Mouse (Mus musculus) midbrain, embryonic 11.5 days (tissue): Measurements from ENCODE around the gene Mettl25. TPM values are rescaled to one million over a fixed set of nuclear protein-coding genes. Genes with fewer than 3 reads are reported as not detected.

Source experiments
- ATAC-seq: fragments of 200-750 bp; cut with Nextera tagmentation; 2 replicates; pipeline ENCODE4 v1.8.0; 2017; ENCODE audit warnings: moderate TSS enrichment, moderate library complexity; ENCODE audit not compliant: low FRiP score
- DNase-seq: peaks from one replicate; pipeline ENCODE4 v3.0.0; 2015; ENCODE audit warnings: low spot score; ENCODE audit errors: missing footprints
- H3K27ac ChIP-seq: fragments of 300-500 bp; sonication (generic); 2 replicates; pipeline ENCODE4 v1.5.1; 2014; ENCODE audit warnings: low read depth, low read length
- H3K27me3 ChIP-seq: fragments of 300-500 bp; sonication (generic); 2 replicates; pipeline ENCODE4 v1.6.1; 2014; ENCODE audit warnings: mild to moderate bottlenecking, low read length, moderate library complexity, mixed read lengths; ENCODE audit not compliant: control insufficient read depth, insufficient read depth
- H3K36me3 ChIP-seq: fragments of 300-500 bp; sonication (generic); 2 replicates; pipeline ENCODE4 v1.6.1; 2014; ENCODE audit warnings: mild to moderate bottlenecking, low read length, moderate library complexity, mixed read lengths; ENCODE audit not compliant: control insufficient read depth, insufficient read depth
- H3K4me1 ChIP-seq: fragments of 300-500 bp; sonication (generic); 2 replicates; pipeline ENCODE4 v1.6.1; 2014; ENCODE audit warnings: low read length; ENCODE audit not compliant: control insufficient read depth, insufficient read depth
- H3K4me2 ChIP-seq: fragments of 300-500 bp; sonication (generic); 2 replicates; pipeline ENCODE4 v1.6.1; 2014; ENCODE audit warnings: mild to moderate bottlenecking, moderate library complexity
- H3K4me3 ChIP-seq: fragments of 300-500 bp; sonication (generic); 2 replicates; pipeline ENCODE4 v1.5.1; 2014; ENCODE audit warnings: low read depth, low read length
- H3K9ac ChIP-seq: fragments of 300-500 bp; sonication (generic); 2 replicates; pipeline ENCODE4 v1.6.1; 2014; ENCODE audit warnings: low read length
- H3K9me3 ChIP-seq: fragments of 300-500 bp; sonication (generic); 2 replicates; pipeline ENCODE4 v1.6.1; 2016; ENCODE audit warnings: low read length; ENCODE audit not compliant: control insufficient read depth
- WGBS: fragments of 180-500 bp; shearing (Covaris S2); extraction: QIAGEN DNeasy Blood & Tissue Kit; methylation state at CpG from one replicate; pipeline ENCODE4 v1.1.7; 2014; 5-methylcytosine and 5-hydroxymethylcytosine counted together
- polyA plus RNA-seq: library from polyadenylated mRNA; unstranded; fragments of >200 nt; fragmentation: Nextera tagmentation; extraction: Ambion mirVana; gene quantifications from 2 replicates; pipeline ENCODE4 v1.2.1, GENCODE M21; 2014

Gene Mettl25
- polyA plus RNA-seq, 1 experiment from 2014 or later: 14.4 TPM

- 96% methylated on average over 6 of the region's 6 CpGs for WGBS
- Histone ChIP-seq H3K9me3 (no peaks in the 10 kb centered on the region), H3K4me1 (no peaks in the 10 kb centered on the region), H3K36me3 (no peaks in the 10 kb centered on the region), H3K4me3 (no peak overlapping the region), H3K27ac (no peak overlapping the region), H3K9ac (no peak overlapping the region), H3K4me2 (no peak overlapping the region), H3K27me3 (no peaks in the 10 kb centered on the region)
- DNase-seq (peak; percentile 64), ATAC-seq (no peak)
Measured at GRCm38 (mm10) chr10:105802132-105802531, 39.0 kb downstream of the Mettl25 start.

DNA sequence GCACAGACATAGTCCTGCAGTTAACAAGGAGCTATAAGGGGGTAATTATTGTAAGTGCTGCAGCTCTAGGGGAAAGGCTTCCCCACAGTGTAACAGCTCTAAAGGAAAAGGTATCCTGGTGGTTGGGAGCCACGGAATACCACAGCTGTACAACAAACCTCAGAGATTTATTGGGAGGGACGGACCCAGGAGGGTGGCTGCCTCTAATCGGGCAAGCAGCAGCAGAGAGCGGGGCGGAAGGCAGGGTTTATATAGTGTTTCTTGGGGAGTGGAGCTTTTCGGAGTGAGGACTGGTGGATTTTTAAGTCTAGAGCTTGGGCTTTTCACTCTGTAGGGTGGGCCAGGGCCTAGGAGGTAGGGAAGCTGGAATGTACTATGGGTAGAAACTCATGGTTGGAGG is 40.0 kb downstream of the Mettl25 start:
- no peaks in the 10 kb centered on the region for H3K4me1 ChIP-seq
- no peaks in the 10 kb centered on the region for H3K27me3 ChIP-seq
- H3K4me3 ChIP-seq: no peak overlapping the region
- no peaks in the 10 kb centered on the region for H3K9me3 ChIP-seq
- no peak overlapping the region for H3K27ac ChIP-seq
- ATAC-seq: no peak
- H3K9ac ChIP-seq: no peak overlapping the region
- H3K4me2 ChIP-seq: no peak overlapping the region
- DNase-seq: no peak
- 90% methylated on average over 6 of the region's 6 CpGs for WGBS
- H3K36me3 ChIP-seq: no peaks in the 10 kb centered on the region

DNA sequence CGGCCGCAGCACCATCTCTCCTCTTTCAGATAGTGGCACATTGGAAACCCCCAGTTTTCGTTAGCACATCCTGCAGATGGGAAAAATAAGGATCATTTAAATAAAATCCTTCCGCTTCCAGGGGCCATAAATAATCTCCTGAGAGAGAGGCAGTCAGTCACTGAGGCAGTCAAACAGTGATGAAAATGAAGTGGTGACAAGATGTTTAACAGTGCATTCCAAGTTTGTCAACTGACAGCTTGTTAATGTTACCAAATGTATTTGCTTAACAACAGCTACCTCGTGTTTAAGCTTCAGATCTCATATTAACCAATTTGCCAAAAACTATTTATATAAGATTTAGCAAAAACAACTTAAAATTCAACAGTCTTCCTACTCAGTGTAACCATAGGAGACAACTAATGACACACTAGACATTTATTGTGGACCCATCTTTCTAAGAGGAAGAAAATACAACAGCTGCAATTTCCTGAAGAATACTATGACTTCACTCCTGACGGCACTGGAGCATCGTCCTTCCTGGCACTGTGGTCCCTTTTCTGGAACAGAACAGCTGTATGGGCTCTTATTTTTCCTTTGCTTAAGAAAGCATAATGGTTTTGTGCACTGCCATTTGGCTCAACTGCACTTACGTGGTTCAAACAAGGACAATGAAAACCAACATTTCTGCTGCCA is 43.8 kb downstream of the Mettl25 start:
- DNase-seq (no peak), ATAC-seq (no peak)
- Histone ChIP-seq H3K4me2 (no peak overlapping the region), H3K27me3 (no peaks in the 10 kb centered on the region), H3K4me3 (no peak overlapping the region), H3K27ac (no peak overlapping the region), H3K9me3 (no peaks in the 10 kb centered on the region), H3K9ac (no peak overlapping the region), H3K36me3 (no peaks in the 10 kb centered on the region), H3K4me1 (no peaks in the 10 kb centered on the region)
- WGBS: 90% methylated on average over 8 of the region's 8 CpGs

DNA sequence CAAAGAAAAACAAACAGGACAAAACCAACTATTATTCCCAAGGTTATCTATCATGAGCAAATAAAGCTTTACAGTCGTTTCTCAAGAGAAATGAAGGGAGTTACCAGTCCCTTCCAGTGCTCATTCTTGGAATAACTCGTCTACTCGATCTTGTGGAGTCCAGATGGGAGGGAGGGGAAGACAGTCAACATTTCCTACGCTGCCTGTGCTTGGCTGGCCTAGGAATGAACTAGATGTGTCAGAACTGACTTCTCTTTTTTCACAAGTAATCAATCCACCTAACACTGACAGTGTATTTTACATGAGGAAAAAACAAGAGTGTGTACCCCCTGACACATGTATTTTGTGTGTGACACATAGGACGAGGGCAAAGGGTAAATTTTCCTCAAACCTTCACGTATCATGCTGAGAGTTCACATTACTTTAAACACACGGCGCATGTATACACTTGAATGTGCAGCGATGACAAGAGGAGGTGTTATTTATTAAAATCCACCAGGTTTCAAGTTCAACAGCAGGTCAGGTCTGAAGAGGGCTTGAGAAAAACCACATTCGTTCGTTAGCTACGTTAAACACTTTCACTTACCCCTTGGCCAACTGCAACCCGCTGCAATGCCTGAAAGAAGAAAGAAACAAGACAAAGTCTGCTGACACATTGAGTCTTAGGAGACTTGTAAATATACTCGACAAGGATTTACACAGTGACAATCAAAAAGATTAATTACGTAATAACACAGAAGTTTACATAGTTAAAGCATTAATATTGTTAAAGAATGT is 47.2 kb downstream of the Mettl25 start:
- ATAC-seq (no peak), DNase-seq (no peak)

GRCm38 (mm10) chr10:105788744-105789486 is 52.3 kb downstream of the Mettl25 start:
- Histone ChIP-seq H3K4me3 (no peak overlapping the region), H3K9me3 (no peaks in the 10 kb centered on the region), H3K4me2 (no peak overlapping the region), H3K9ac (no peak overlapping the region), H3K27me3 (no peaks in the 10 kb centered on the region), H3K27ac (no peak overlapping the region), H3K4me1 (no peaks in the 10 kb centered on the region), H3K36me3 (no peaks in the 10 kb centered on the region)
- DNase-seq (no peak), ATAC-seq (peak; percentile 86)
- 77% methylated on average over 17 of the region's 17 CpGs for WGBS

More for the DNA sequence above, 47.2 kb downstream of the Mettl25 start:
- Histone ChIP-seq H3K9me3 (no peaks in the 10 kb centered on the region), H3K27ac (no peak overlapping the region), H3K36me3 (no peaks in the 10 kb centered on the region), H3K9ac (no peak overlapping the region), H3K4me2 (no peak overlapping the region), H3K4me1 (no peaks in the 10 kb centered on the region), H3K27me3 (no peaks in the 10 kb centered on the region), H3K4me3 (no peak overlapping the region)
- 86% methylated on average over 15 of the region's 15 CpGs for WGBS

DNA sequence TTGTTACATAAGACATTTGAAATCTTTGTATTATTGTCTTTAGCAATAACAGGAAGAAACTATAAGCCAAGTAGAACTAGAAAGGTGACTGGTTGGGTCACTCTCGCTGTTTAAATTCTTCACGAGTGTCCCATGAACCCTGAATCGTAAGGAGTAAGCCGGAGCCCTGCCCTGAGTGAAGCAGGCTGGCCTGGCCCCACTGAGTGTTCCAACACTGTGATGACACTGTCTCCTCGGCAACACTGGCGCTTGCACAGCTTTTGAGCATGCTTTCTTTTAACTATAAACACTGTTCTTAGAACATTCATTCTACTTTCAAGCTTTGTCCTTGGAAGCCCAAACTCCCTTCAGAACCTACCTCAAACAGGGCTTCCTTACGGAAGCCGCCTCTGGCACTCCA is 57.4 kb downstream of the Mettl25 start:
- DNase-seq (no peak), ATAC-seq (no peak)
- no peaks in the 10 kb centered on the region for H3K36me3 ChIP-seq
- H3K9ac ChIP-seq: no peak overlapping the region
- H3K27ac ChIP-seq: no peak overlapping the region
- H3K4me1 ChIP-seq: no peaks in the 10 kb centered on the region
- H3K4me2 ChIP-seq: no peak overlapping the region
- no peaks in the 10 kb centered on the region for H3K27me3 ChIP-seq
- WGBS: 84% methylated on average over 8 of the region's 8 CpGs
- H3K9me3 ChIP-seq: no peaks in the 10 kb centered on the region
- H3K4me3 ChIP-seq: no peak overlapping the region

DNA sequence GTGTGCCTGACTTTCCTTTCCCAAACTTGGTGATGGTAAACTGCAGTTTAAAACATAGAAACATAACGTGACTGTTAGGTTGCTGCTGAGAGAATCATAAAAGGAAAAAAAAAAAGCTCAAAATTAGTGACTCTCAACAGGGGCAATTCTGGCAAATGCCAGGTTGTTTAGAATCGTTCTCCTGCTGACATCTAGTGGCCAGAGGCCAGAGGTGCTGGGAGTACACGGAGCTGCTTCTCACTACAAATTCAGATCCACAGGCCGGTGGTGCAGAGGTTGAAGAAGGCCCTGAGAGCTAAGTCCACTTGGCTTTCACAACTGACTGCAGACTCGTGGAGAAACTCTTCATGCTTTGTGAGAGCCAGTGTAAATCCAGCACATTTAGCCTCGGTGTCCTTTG is 66.8 kb downstream of the Mettl25 start:
- H3K27me3 ChIP-seq: no peaks in the 10 kb centered on the region
- no peak overlapping the region for H3K4me2 ChIP-seq
- DNase-seq (peak; percentile 92), ATAC-seq (peak; percentile 88)
- 19% methylated on average over 6 of the region's 6 CpGs for WGBS
- H3K9ac ChIP-seq: no peak overlapping the region
- no peaks in the 10 kb centered on the region for H3K4me1 ChIP-seq
- H3K36me3 ChIP-seq: no peaks in the 10 kb centered on the region
- H3K4me3 ChIP-seq: no peak overlapping the region
- H3K9me3 ChIP-seq: no peaks in the 10 kb centered on the region
- H3K27ac ChIP-seq: no peak overlapping the region

DNA sequence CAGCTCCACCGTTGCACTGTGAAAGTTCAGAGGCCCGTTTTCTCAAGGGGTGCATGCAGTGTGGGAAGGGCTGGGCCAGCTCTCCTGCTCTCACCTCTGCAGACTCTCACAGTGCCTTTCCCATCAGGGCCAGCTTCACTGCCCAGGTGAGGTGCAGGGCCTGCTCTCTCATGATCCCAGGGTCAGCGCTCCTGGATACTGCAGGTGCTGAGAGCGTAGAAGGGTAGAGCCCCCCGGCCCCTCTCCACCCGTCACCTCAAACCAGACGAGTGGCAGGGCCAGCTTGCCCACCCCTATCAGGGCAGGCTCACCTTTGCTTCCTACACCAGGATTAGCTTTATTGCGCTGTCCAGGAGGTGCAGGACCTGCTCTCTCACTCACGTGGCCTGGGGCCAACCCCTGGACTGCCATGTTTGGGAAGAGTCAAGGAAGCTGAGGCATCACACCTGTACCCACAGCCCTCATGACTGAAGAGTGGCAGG is 68.3 kb downstream of the Mettl25 start:
- H3K4me3 ChIP-seq: no peak overlapping the region
- ATAC-seq (peak; percentile 31), DNase-seq (no peak)
- no peak overlapping the region for H3K9ac ChIP-seq
- H3K4me1 ChIP-seq: no peaks in the 10 kb centered on the region
- H3K9me3 ChIP-seq: no peaks in the 10 kb centered on the region
- WGBS: 91% methylated on average over 9 of the region's 9 CpGs
- H3K27me3 ChIP-seq: no peaks in the 10 kb centered on the region
- H3K27ac ChIP-seq: no peak overlapping the region
- H3K4me2 ChIP-seq: no peak overlapping the region
- no peaks in the 10 kb centered on the region for H3K36me3 ChIP-seq

DNA sequence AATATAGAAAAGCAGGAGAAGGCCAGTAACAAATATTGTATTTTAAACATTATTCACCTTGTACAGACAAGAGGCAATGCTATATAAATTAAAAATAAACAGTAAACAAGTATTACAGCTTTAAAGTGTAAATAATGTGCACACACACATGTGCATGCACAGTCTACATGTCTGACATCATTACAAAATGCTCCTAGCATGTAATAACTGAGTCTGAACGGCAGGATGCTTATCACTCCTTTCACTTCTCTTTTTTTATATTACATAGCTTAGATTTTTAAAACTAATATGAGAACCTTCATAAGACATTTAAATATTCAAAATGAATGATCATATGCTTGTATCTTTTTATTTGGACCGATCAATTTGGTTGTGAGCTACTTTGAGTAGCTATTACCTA is 77.2 kb downstream of the Mettl25 start:
- H3K4me3 ChIP-seq: no peak overlapping the region
- no peaks in the 10 kb centered on the region for H3K27me3 ChIP-seq
- ATAC-seq: no peak
- DNase-seq: no peak
- no peaks in the 10 kb centered on the region for H3K36me3 ChIP-seq
- 94% methylated on average over 2 of the region's 2 CpGs for WGBS
- no peaks in the 10 kb centered on the region for H3K4me1 ChIP-seq
- no peaks in the 10 kb centered on the region for H3K9me3 ChIP-seq
- H3K9ac ChIP-seq: no peak overlapping the region
- no peak overlapping the region for H3K4me2 ChIP-seq
- no peak overlapping the region for H3K27ac ChIP-seq
